Mouse (Mus musculus) heart, embryonic 12.5 days (tissue): ENCODE measurements around the gene Tll2. TPM values are rescaled to one million over a fixed set of nuclear protein-coding genes. Genes with fewer than 3 reads are reported as not detected.

Experiments
- ATAC-seq: fragments of 200-750 bp; cut with Nextera tagmentation; 2 replicates; pipeline ENCODE4 v1.8.0; 2017; ENCODE audit warnings: moderate TSS enrichment, moderate library complexity; ENCODE audit not compliant: insufficient number of reproducible peaks, low FRiP score
- H3K27ac ChIP-seq: fragments of 300-500 bp; sonication (generic); 2 replicates; pipeline ENCODE4 v1.5.1; 2016; ENCODE audit warnings: mild to moderate bottlenecking, moderate library complexity; ENCODE audit not compliant: poor library complexity, severe bottlenecking
- H3K27me3 ChIP-seq: fragments of 300-500 bp; sonication (generic); replicated peaks from 2 replicates; pipeline ENCODE4 v1.6.1; 2016; ENCODE audit warnings: mild to moderate bottlenecking, moderate library complexity
- H3K36me3 ChIP-seq: fragments of 300-500 bp; sonication (generic); 2 replicates; pipeline ENCODE4 v1.6.1; 2016; ENCODE audit warnings: mild to moderate bottlenecking, moderate library complexity
- H3K4me1 ChIP-seq: fragments of 300-500 bp; sonication (generic); replicated peaks from 2 replicates; pipeline ENCODE4 v1.6.1; 2016; ENCODE audit warnings: mild to moderate bottlenecking
- H3K4me2 ChIP-seq: fragments of 300-500 bp; sonication (generic); 2 replicates; pipeline ENCODE4 v1.6.1; 2016; ENCODE audit warnings: mild to moderate bottlenecking, moderate library complexity
- H3K4me3 ChIP-seq: fragments of 300-500 bp; sonication (generic); 2 replicates; pipeline ENCODE4 v1.5.1; 2016; ENCODE audit warnings: mild to moderate bottlenecking
- H3K9ac ChIP-seq: fragments of 300-500 bp; sonication (generic); 2 replicates; pipeline ENCODE4 v1.6.1; 2016; ENCODE audit warnings: mild to moderate bottlenecking, moderate library complexity
- H3K9me3 ChIP-seq: fragments of 300-500 bp; sonication (generic); replicated peaks from 2 replicates; pipeline ENCODE4 v1.6.1; 2016; ENCODE audit warnings: mild to moderate bottlenecking, moderate library complexity
- WGBS: fragments of 180-500 bp; shearing (Covaris S2); methylation state at CpG from one replicate; pipeline ENCODE4 v1.1.7; 2016; 5-methylcytosine and 5-hydroxymethylcytosine counted together
- polyA plus RNA-seq: library from polyadenylated mRNA; unstranded; fragments of >200 nt; fragmentation: Nextera tagmentation; extraction: Ambion mirVana; gene quantifications from 2 replicates; pipeline ENCODE4 v1.2.1, GENCODE M21; 2016

Tll2 gene
- polyA plus RNA-seq, 1 experiment from 2014 or later, result 0.05 TPM

DNA sequence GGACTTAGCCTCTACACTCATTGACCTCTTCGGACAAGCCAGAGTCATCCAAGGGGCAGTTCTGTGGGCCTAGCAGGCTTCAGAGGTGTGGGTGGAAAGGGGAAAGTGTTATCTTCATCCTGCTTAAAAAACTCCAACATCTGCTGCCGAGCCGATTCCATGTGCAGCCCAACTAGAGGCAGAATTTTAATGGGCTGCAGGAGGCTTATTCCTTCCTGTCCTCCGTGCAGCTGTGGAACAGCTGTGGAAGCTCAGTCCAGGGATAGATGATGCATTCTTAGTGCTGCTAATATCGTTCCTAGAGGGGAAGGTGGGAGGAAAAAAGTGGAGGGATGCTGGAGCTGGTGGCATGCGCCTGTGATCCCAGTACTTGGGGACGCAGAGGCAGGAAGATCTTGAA, 52.0 kb downstream of the Tll2 start:
- no peak overlapping the region for H3K27ac ChIP-seq
- no peaks in the 10 kb centered on the region for H3K36me3 ChIP-seq
- 63% methylated on average over 7 of the region's 7 CpGs for WGBS
- H3K9ac ChIP-seq, result no peak overlapping the region
- H3K4me2 ChIP-seq, result no peak overlapping the region
- no peaks in the 10 kb centered on the region for H3K27me3 ChIP-seq
- no peak for ATAC-seq
- H3K9me3 ChIP-seq, result peaks cover 9% of the 10 kb centered on the region; the same call in 1 of the 2 replicates
- no peaks in the 10 kb centered on the region for H3K4me1 ChIP-seq
- no peak overlapping the region for H3K4me3 ChIP-seq

GRCm38 (mm10) chr19:41152462-41152861, 54.2 kb downstream of the Tll2 start:
- H3K4me3 ChIP-seq, result no peak overlapping the region
- no peak overlapping the region for H3K9ac ChIP-seq
- no peak overlapping the region for H3K4me2 ChIP-seq
- WGBS, result 80% methylated on average over 4 of the region's 4 CpGs
- H3K27ac ChIP-seq, result no peak overlapping the region
- H3K36me3 ChIP-seq, result no peaks in the 10 kb centered on the region
- no peaks in the 10 kb centered on the region for H3K27me3 ChIP-seq
- H3K9me3 ChIP-seq, result peaks cover 9% of the 10 kb centered on the region; the same call in 1 of the 2 replicates
- no peaks in the 10 kb centered on the region for H3K4me1 ChIP-seq
- ATAC-seq, result no peak

DNA sequence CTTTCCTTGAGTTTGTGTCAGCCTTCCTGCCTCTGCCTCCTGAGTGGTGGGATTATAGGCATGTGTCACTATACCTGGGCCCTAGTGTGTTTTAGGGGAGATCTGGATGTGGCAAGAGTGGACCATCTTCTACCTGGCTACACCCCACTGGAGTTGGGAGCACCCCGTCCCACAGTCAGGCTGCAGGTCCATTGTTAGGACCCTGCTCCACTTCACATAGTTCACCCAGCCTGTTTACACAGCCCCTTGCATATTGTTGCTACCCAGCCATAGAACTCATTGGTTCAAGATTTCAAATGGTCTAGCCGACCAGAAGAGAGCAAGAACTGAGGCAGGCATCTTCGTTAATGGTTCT, 54.6 kb downstream of the Tll2 start:
- H3K9ac ChIP-seq, result no peak overlapping the region
- no peak overlapping the region for H3K4me2 ChIP-seq
- H3K4me1 ChIP-seq, result no peaks in the 10 kb centered on the region
- peaks cover 9% of the 10 kb centered on the region; the same call in 1 of the 2 replicates for H3K9me3 ChIP-seq
- no peak overlapping the region for H3K4me3 ChIP-seq
- 85% methylated on average over 3 of the region's 3 CpGs for WGBS
- H3K27ac ChIP-seq, result no peak overlapping the region
- no peaks in the 10 kb centered on the region for H3K27me3 ChIP-seq
- ATAC-seq, result no peak
- no peaks in the 10 kb centered on the region for H3K36me3 ChIP-seq

GRCm38 (mm10) chr19:41151321-41152015, 55.2 kb downstream of the Tll2 start:
- H3K27ac ChIP-seq, result no peak overlapping the region
- ATAC-seq, result no peak

GRCm38 (mm10) chr19:41140961-41141360, 65.7 kb downstream of the Tll2 start:
- H3K4me3 ChIP-seq, result no peak overlapping the region
- 81% methylated on average over 8 of the region's 8 CpGs for WGBS
- no peak overlapping the region for H3K27ac ChIP-seq
- no peak overlapping the region for H3K4me2 ChIP-seq
- H3K27me3 ChIP-seq, result no peaks in the 10 kb centered on the region
- H3K9ac ChIP-seq, result no peak overlapping the region
- H3K36me3 ChIP-seq, result no peaks in the 10 kb centered on the region
- no peak for ATAC-seq
- H3K4me1 ChIP-seq, result no peaks in the 10 kb centered on the region
- 0 out of 2 replicates have a peak, but pooled peaks cover 5% of the 10 kb centered on the region for H3K9me3 ChIP-seq

More at GRCm38 (mm10) chr19:41151321-41152015, 55.2 kb downstream of the Tll2 start:
- H3K36me3 ChIP-seq, result no peaks in the 10 kb centered on the region
- no peak overlapping the region for H3K4me2 ChIP-seq
- H3K27me3 ChIP-seq, result no peaks in the 10 kb centered on the region
- no peaks in the 10 kb centered on the region for H3K4me1 ChIP-seq
- no peak overlapping the region for H3K9ac ChIP-seq
- no peak overlapping the region for H3K4me3 ChIP-seq
- peaks cover 9% of the 10 kb centered on the region; the same call in 1 of the 2 replicates for H3K9me3 ChIP-seq
- 70% methylated on average over 7 of the region's 7 CpGs for WGBS

GRCm38 (mm10) chr19:41139629-41140028, 67.0 kb downstream of the Tll2 start:
- Histone ChIP-seq H3K9ac (no peak overlapping the region), H3K27ac (no peak overlapping the region), H3K9me3 (peaks cover 5% of the 10 kb centered on the region; the same call in 1 of the 2 replicates), H3K4me3 (no peak overlapping the region), H3K27me3 (no peaks in the 10 kb centered on the region), H3K4me2 (no peak overlapping the region), H3K36me3 (no peaks in the 10 kb centered on the region), H3K4me1 (no peaks in the 10 kb centered on the region)
- no peak for ATAC-seq
- WGBS, result 52% methylated on average over 4 of the region's 4 CpGs

DNA sequence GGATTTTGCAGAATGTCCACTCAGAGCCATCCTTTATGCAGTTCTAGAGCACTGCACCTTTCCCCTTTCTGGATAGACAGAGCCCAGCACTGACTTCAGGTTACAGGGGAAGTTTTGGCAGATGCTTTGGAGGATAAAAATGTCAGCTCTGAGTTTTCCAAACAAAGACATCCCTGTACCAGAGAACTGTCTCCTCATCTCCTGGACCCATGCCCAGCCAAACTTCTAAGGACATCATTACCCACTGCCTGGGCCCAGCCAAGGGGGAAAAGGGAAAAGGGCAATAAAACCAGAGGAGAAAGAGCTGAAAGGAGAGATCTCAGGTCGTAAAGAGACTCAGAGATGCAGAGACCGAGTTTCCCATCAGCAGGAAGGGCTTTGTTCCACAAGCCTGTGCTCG, 83.6 kb downstream of the Tll2 start:
- ATAC-seq, result no peak
- Histone ChIP-seq H3K4me1 (no peaks in the 10 kb centered on the region), H3K4me2 (no peak overlapping the region), H3K9ac (no peak overlapping the region), H3K27me3 (0 out of 2 replicates have a peak, but pooled peaks cover 3% of the 10 kb centered on the region), H3K9me3 (no peaks in the 10 kb centered on the region), H3K27ac (no peak overlapping the region), H3K36me3 (no peaks in the 10 kb centered on the region), H3K4me3 (no peak overlapping the region)
- 59% methylated on average over 3 of the region's 3 CpGs for WGBS

DNA sequence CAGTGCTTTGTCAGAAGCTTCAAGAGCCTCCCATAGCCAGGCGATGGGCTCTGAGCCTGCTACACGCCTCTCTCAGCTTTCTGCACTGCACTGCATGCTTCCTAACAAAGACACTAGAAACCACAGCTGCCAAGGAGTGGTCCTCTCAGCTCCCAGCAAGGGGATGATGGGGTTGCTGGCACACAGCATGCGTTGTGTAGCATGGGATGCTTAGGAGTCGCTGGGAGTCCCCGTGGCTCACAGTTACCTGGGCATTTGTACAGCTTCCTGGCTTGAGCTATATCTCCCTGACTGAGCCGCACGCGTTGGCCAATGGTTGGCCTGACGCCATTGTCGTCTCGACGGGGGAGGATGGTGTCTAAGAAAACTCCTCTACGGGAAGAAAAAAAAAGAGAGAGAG, 86.7 kb downstream of the Tll2 start:
- Histone ChIP-seq H3K27me3 (0 out of 2 replicates have a peak, but pooled peaks cover 3% of the 10 kb centered on the region), H3K27ac (no peak overlapping the region), H3K4me3 (no peak overlapping the region), H3K9ac (no peak overlapping the region), H3K4me1 (no peaks in the 10 kb centered on the region), H3K9me3 (no peaks in the 10 kb centered on the region), H3K4me2 (no peak overlapping the region), H3K36me3 (no peaks in the 10 kb centered on the region)
- 81% methylated on average over 13 of the region's 13 CpGs for WGBS
- no peak for ATAC-seq

DNA sequence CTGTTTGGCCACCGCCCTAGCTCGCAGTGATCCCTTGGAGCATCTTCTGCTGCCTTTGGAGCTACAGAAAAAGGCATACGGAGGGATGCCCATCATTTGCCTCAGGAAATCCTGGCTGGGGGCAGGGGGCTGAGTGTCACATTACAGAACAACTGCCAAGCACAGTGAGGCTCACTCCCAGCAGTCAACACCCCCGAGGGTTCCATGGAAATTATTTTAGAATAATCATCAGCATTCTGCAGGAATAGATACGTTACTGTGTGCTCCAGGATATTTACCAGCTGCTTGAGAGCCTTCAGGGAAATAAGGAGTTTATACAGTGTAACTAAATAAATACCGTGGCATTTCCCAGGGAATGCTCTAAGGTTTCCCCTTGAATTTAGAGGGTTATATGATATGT, 88.3 kb downstream of the Tll2 start:
- Histone ChIP-seq H3K27me3 (0 out of 2 replicates have a peak, but pooled peaks cover 3% of the 10 kb centered on the region), H3K4me1 (no peaks in the 10 kb centered on the region), H3K36me3 (no peaks in the 10 kb centered on the region), H3K4me3 (no peak overlapping the region), H3K4me2 (no peak overlapping the region), H3K9ac (no peak overlapping the region), H3K27ac (no peak overlapping the region), H3K9me3 (no peaks in the 10 kb centered on the region)
- 58% methylated on average over 6 of the region's 6 CpGs for WGBS
- no peak for ATAC-seq

- no peaks in the 10 kb centered on the region for H3K36me3 ChIP-seq
- no peaks in the 10 kb centered on the region for H3K4me1 ChIP-seq
- H3K9me3 ChIP-seq, result no peaks in the 10 kb centered on the region
- H3K27me3 ChIP-seq, result 0 out of 2 replicates have a peak, but pooled peaks cover 6% of the 10 kb centered on the region
- no peak overlapping the region for H3K4me3 ChIP-seq
- H3K27ac ChIP-seq, result no peak overlapping the region
- no peak overlapping the region for H3K9ac ChIP-seq
- no peak for ATAC-seq
- no peak overlapping the region for H3K4me2 ChIP-seq
- WGBS, result 73% methylated on average over 4 of the region's 4 CpGs
These were observed 89.3 kb downstream of the Tll2 start for GRCm38 (mm10) chr19:41117334-41117733.

GRCm38 (mm10) chr19:41114611-41115010, 92.0 kb downstream of the Tll2 start:
- H3K36me3 ChIP-seq, result no peaks in the 10 kb centered on the region
- H3K27me3 ChIP-seq, result 0 out of 2 replicates have a peak, but pooled peaks cover 3% of the 10 kb centered on the region
- H3K9me3 ChIP-seq, result no peaks in the 10 kb centered on the region
- no peak overlapping the region for H3K27ac ChIP-seq
- H3K9ac ChIP-seq, result no peak overlapping the region
- no peak overlapping the region for H3K4me3 ChIP-seq
- no peaks in the 10 kb centered on the region for H3K4me1 ChIP-seq
- H3K4me2 ChIP-seq, result no peak overlapping the region
- no peak for ATAC-seq
- 46% methylated on average over 5 of the region's 5 CpGs for WGBS
